Mouse (Mus musculus) erythroblast, embryonic 14.5 days (primary cell): ENCODE results near the gene Gapt.

Experiments used
- GATA1 ChIP-seq: IDR thresholded peaks from 2 replicates; pipeline ENCODE4 v1.6.1; 2012; ENCODE audit warnings: low read length, inconsistent platforms, mixed read lengths
- TAL1 ChIP-seq: IDR thresholded peaks from 3 replicates; pipeline ENCODE4 v1.6.1; 2012; ENCODE audit warnings: low read length, inconsistent platforms, mixed read lengths

- TF ChIP-seq GATA1, result no peak
- no peak for TF ChIP-seq TAL1
These were observed 44.4 kb upstream of the Gapt start for GRCm38 (mm10) chr13:110401443-110401842.
